ENCODE assay signal across 20 mouse cellular contexts in genomic region chr2:114157345-114157744, GRCm38 (mm10). TPM values are rescaled to one million over a fixed set of nuclear protein-coding genes. Genes with fewer than 3 reads are reported as not detected.
DNase-seq lines count a peak whose midpoint lies in the region; ATAC-seq lines count a peak whose summit lies in the region.
"Had no signal": no experiment of that assay in that cellular context is flagged by ENCODE, and none has a peak within 500 bp of the region (broad histone marks: within the 10 kb centered on the region; RNA-seq: fewer than 3 reads in every experiment).

No protein-coding gene starts in this region.

- no peaks in the 10 kb centered on the region for H3K27me3 ChIP-seq in liver, embryonic 12.5 days (replicated peaks)
- H3K27me3 ChIP-seq in liver, embryonic 16.5 days (ENCODE audit: control insufficient read depth, insufficient read depth, low read depth, low read length): no peaks in the 10 kb centered on the region
- H3K27me3 ChIP-seq: embryonic facial prominence, embryonic 13.5 days; forebrain, embryonic 12.5 days; heart, embryonic 15.5 days; hindbrain, embryonic 15.5 days had no signal

- H3K36me3 ChIP-seq in liver, embryonic 12.5 days: peaks cover 84% of the 10 kb centered on the region
- H3K36me3 ChIP-seq in liver, embryonic 16.5 days (ENCODE audit: control insufficient read depth, insufficient read depth): peaks cover 22% of the 10 kb centered on the region

- peak; percentile 67 for ATAC-seq in liver, embryonic 12.5 days
- peak; percentile 66 for ATAC-seq in liver, embryonic 16.5 days (ENCODE audit: low read depth)
- ATAC-seq: forebrain, embryonic 16.5 days had no signal

- H3K4me2 ChIP-seq in liver, embryonic 12.5 days: no peak overlapping the region
- H3K4me2 ChIP-seq in liver, embryonic 16.5 days (ENCODE audit: low read depth, low read length): no peak overlapping the region
- H3K4me2 ChIP-seq: embryonic facial prominence, embryonic 13.5 days; forebrain, embryonic 12.5 days; heart, embryonic 11.5 days; heart, embryonic 15.5 days; hindbrain, embryonic 15.5 days had no signal

- peak; percentile 69 for DNase-seq in MEL-GATA-1-ER (ENCODE audit: extremely low read depth, low read depth)
- DNase-seq in cerebellum, postnatal 14 days: no peak
- DNase-seq in urinary bladder, adult 18-20 months (ENCODE audit: low spot score in 2 of 2): no peak
- DNase-seq in embryo, embryonic 10.5 days (ENCODE audit: low spot score): no peak
- DNase-seq: adrenal gland, adult 2 months; adrenal gland, postnatal 25 days; cerebellum, adult 2 months; cerebellum, postnatal 10 days; gastrocnemius, postnatal 10 days; heart, adult 2 months; heart, postnatal 14 days had no signal

- 23% methylated on average over 4 of the region's 4 CpGs for WGBS in liver, embryonic 12.5 days (ENCODE audit: insufficient replicate concordance)
- WGBS in liver, embryonic 16.5 days (ENCODE audit: insufficient replicate concordance): 23% methylated on average over 4 of the region's 4 CpGs

- peak overlapping the region; percentile 73 for H3K27ac ChIP-seq in liver, embryonic 12.5 days
- H3K27ac ChIP-seq in liver, embryonic 16.5 days (ENCODE audit: low read length): no peak overlapping the region
- H3K27ac ChIP-seq: embryonic facial prominence, embryonic 13.5 days; forebrain, embryonic 12.5 days; heart, adult 2 months; heart, embryonic 15.5 days; hindbrain, embryonic 10.5 days; hindbrain, embryonic 15.5 days had no signal

- H3K4me1 ChIP-seq in liver, embryonic 12.5 days: peaks cover 29% of the 10 kb centered on the region
- H3K4me1 ChIP-seq in liver, embryonic 16.5 days (ENCODE audit: control insufficient read depth, low read depth, low read length): peaks cover 3% of the 10 kb centered on the region; the same call in 1 of the 2 replicates
- H3K4me1 ChIP-seq: embryonic facial prominence, embryonic 13.5 days; forebrain, embryonic 12.5 days; heart, embryonic 15.5 days; hindbrain, embryonic 10.5 days; hindbrain, embryonic 15.5 days had no signal

- no peak overlapping the region for H3K9ac ChIP-seq in liver, embryonic 12.5 days
- no peak overlapping the region for H3K9ac ChIP-seq in liver, embryonic 16.5 days (ENCODE audit: low read depth, low read length)
- H3K9ac ChIP-seq: embryonic facial prominence, embryonic 13.5 days; forebrain, embryonic 12.5 days; heart, embryonic 15.5 days; hindbrain, embryonic 15.5 days had no signal

- H3K4me3 ChIP-seq in liver, embryonic 12.5 days: no peak overlapping the region
- no peak overlapping the region for H3K4me3 ChIP-seq in liver, embryonic 16.5 days (ENCODE audit: low read depth, low read length)
- H3K4me3 ChIP-seq: embryonic facial prominence, embryonic 13.5 days; forebrain, embryonic 12.5 days; heart, adult 2 months; heart, embryonic 15.5 days; hindbrain, embryonic 10.5 days; hindbrain, embryonic 15.5 days had no signal

- no peaks in the 10 kb centered on the region for H3K9me3 ChIP-seq in liver, embryonic 12.5 days (replicated peaks)
- no peaks in the 10 kb centered on the region for H3K9me3 ChIP-seq in liver, embryonic 16.5 days (replicated peaks; ENCODE audit: control insufficient read depth, low read length)
- H3K9me3 ChIP-seq: embryonic facial prominence, embryonic 13.5 days; forebrain, embryonic 12.5 days; heart, embryonic 15.5 days; hindbrain, embryonic 10.5 days; hindbrain, embryonic 15.5 days had no signal

RNA-seq across cellular contexts. Expression of gene Aqr, which starts 29.5 kb away (rescaled TPM):
- 36.2 and 37.4 TPM in 2 replicates for polyA plus RNA-seq in liver, embryonic 12.5 days (2016; fragmentation: Nextera tagmentation; extraction: Ambion mirVana)
- 16.3 and 16.5 TPM in 2 replicates for polyA plus RNA-seq in liver, embryonic 16.5 days (2015; fragmentation: Nextera tagmentation; extraction: Ambion mirVana)

RNA-seq across cellular contexts. Expression of gene Zfp770, which starts 43.9 kb away (rescaled TPM):
- 1.8 and 2.1 TPM in 2 replicates for polyA plus RNA-seq in liver, embryonic 12.5 days (2016; fragmentation: Nextera tagmentation; extraction: Ambion mirVana)
- polyA plus RNA-seq in liver, embryonic 16.5 days (2015; fragmentation: Nextera tagmentation; extraction: Ambion mirVana): 0.97 and 1.1 TPM in 2 replicates
